Mouse (Mus musculus) naive thymus-derived CD4-positive, alpha-beta T cell, adult 2 months (primary cell): ENCODE measurements at regions not wholly inside any gene's neighbourhood (a gene's known extent, or its start where the extent isn't known, plus 50 kb on each side); places are given as distances from the start of the nearest gene placed in this dataset.

ENCODE experiments used
- DNase-seq: peaks from one replicate; pipeline ENCODE4 v3.0.0-alpha.2; 2011; ENCODE audit warnings: low read depth

- DNase-seq = no peak
These were observed 59.0 kb upstream of the Actrt2 start for GRCm38 (mm10) chr4:154726636-154727045.

- no peak for DNase-seq
These were observed 60.3 kb upstream of the Actrt2 start for GRCm38 (mm10) chr4:154727945-154728344.

- DNase-seq = no peak
These were observed 63.0 kb upstream of the Actrt2 start for GRCm38 (mm10) chr4:154730646-154731045.

GRCm38 (mm10) chr4:154731345-154731744, 63.7 kb upstream of the Actrt2 start:
- DNase-seq = no peak

- DNase-seq = no peak
These were observed 68.4 kb upstream of the Actrt2 start for GRCm38 (mm10) chr4:154736071-154736470.

GRCm38 (mm10) chr4:154741123-154741890, 73.6 kb upstream of the Actrt2 start:
- DNase-seq = no peak

GRCm38 (mm10) chr4:154746323-154747005, 78.8 kb upstream of the Actrt2 start:
- no peak for DNase-seq

GRCm38 (mm10) chr4:154747006-154747343, 79.3 kb upstream of the Actrt2 start:
- DNase-seq = no peak

- DNase-seq = peak; percentile 30
These were observed 81.5 kb upstream of the Actrt2 start for GRCm38 (mm10) chr4:154749160-154749559.

GRCm38 (mm10) chr4:154749996-154750395, 82.3 kb upstream of the Actrt2 start:
- DNase-seq = no peak

GRCm38 (mm10) chr4:154750440-154751107, 82.9 kb upstream of the Actrt2 start:
- no peak for DNase-seq

GRCm38 (mm10) chr4:154754445-154754844, 82.8 kb upstream of the Ttc34 start:
- DNase-seq = no peak

GRCm38 (mm10) chr4:154756740-154757446, 80.4 kb upstream of the Ttc34 start:
- no peak for DNase-seq

- no peak for DNase-seq
These were observed 77.4 kb upstream of the Ttc34 start for GRCm38 (mm10) chr4:154759881-154760280.

- no peak for DNase-seq
These were observed 73.0 kb upstream of the Ttc34 start for GRCm38 (mm10) chr4:154764238-154764637.

GRCm38 (mm10) chr4:154766158-154766557, 71.1 kb upstream of the Ttc34 start:
- no peak for DNase-seq

GRCm38 (mm10) chr4:154771330-154772076, 65.8 kb upstream of the Ttc34 start:
- no peak for DNase-seq

GRCm38 (mm10) chr4:154772077-154772462, 65.2 kb upstream of the Ttc34 start:
- no peak for DNase-seq

- DNase-seq = no peak
These were observed 63.4 kb upstream of the Ttc34 start for GRCm38 (mm10) chr4:154773830-154774229.

- DNase-seq = no peak
These were observed 62.9 kb upstream of the Ttc34 start for GRCm38 (mm10) chr4:154774332-154774731.

- no peak for DNase-seq
These were observed 58.4 kb upstream of the Ttc34 start for GRCm38 (mm10) chr4:154778818-154779217.

GRCm38 (mm10) chr4:154781391-154781790, 55.9 kb upstream of the Ttc34 start:
- DNase-seq = no peak
